Mouse (Mus musculus) CD4-positive naive resting alpha-beta T cell, adult 57 days (primary cell): ENCODE measurements around the gene Rasgef1b. TPM values are rescaled to one million over a fixed set of nuclear protein-coding genes. Genes with fewer than 3 reads are reported as not detected.

Experiments
- total RNA-seq: library from RNA; stranded (reverse); gene quantifications from one replicate; pipeline ENCODE4 v1.2.4, GENCODE M21; 2023

Rasgef1b gene
- total RNA-seq, result 12.9 TPM

DNA sequence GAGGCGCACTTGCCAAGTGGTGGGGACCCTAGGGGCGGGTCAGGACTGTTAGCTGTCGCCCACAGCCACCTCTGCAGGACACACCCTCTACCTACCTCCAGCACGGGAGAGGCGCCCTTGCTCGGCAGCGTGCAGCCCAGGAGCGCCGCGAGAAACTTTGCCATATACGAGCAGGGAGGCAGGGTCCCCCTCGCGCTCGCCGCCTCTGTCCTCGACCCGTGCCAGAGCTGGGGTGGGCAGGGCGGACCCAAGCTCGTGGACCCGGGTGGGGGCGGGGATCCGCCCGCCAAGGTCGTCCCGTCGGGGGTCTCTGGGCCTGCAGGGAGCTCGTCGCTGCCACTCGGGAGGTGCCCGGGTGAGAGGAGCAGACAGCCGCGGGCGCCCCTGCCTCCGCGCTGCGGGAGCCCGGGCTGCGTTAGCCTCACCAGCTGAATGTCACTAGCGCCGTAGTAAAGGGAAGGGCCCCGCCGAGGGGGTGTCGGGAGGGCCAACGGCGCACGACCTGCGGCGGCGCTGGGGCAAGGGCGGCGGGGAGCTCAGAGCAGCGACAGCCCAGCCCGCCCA, at the start of gene Rasgef1b:
Rasgef1b (minus strand) TSS at position 417 of the 564 bp plus-strand sequence.

Other genes with a start within 250 kb of the Rasgef1b start
- gene Vamp9, start 177.2 kb upstream of the Rasgef1b start, total RNA-seq, result not detected
- gene Hnrnpd, start 249.9 kb upstream of the Rasgef1b start, total RNA-seq, result 278 TPM
- 1.1 TPM for gene 4930524J08Rik, start 250.0 kb upstream of the Rasgef1b start, total RNA-seq